Mouse (Mus musculus) thymus, postnatal 36 days (tissue): ENCODE results near the gene Zfp936.
"Not testable (repeated sequence)": the region's sequence is repeated elsewhere in the genome, so short reads cannot be mapped to it uniquely, and the experiment has no call there.

ENCODE experiments used
- DNase-seq, 2 experiments: peaks; one replicate each; pipeline ENCODE4 v3.0.0; 2022; ENCODE audit warnings: mixed read lengths in 2 of 2

The Zfp936 gene

DNA sequence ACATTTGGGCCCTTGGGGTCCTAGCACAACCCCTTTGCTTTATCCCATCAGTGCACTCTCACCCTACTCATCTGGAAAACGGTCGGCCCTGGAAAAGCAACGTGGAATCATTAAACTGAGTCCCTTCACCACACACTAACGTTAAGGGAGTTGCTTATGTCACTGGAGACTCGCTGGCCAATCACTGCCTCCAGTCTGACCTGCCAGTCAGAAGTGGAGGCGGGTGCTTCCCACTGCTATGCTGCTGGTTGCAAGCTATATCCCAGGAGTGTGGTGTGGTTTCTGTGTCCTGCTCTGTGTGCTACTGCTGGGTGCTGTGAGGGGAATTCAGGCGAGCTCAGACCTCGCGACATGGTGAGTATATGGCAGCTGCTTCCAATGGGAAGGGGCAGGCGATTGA lies at the start of gene Zfp936:
Zfp936 (plus strand) TSS at position 301 of the 400 bp plus-strand sequence.
- not testable (repeated sequence) for DNase-seq

DNA sequence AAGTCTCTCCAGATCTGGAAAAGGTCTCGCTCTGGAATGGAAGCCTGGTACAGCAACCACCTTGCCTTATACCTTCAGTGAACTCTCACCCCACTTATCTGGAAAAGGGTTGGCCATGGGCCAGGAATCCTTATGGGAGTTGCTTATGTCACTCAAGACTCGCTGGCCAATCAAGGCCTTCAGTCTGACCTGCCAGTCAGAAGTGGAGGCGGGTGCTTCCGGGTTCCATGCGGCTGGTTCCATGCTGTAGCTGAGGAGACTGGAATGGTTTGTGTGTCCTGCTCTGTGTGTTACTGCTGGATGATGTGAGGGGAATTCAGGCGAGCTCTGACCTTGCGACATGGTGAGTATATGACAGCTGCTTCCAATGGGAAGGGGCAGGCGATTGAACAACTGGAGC lies 36.2 kb upstream of the Zfp936 start:
- no peak for DNase-seq

DNA sequence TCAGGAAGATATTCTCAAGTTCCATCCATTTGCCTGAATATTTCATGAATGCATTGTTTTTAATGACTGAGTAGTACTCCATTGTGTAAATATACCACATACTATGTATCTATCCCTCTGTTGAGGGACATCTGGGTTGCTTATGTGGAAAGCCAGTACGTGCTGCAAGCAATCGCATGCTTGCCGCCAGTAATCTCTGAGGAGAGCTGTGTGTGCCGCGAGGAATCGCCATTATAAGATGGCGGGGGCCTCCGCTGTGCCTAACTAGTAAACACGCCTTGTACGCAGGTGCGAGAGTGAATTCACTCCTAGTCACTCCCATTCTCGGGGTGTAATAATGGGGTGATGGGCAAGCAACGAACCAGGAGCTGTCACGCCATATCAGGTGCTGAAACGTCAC lies 14.7 kb downstream of the Zfp936 start:
- not testable (repeated sequence) for DNase-seq

DNA sequence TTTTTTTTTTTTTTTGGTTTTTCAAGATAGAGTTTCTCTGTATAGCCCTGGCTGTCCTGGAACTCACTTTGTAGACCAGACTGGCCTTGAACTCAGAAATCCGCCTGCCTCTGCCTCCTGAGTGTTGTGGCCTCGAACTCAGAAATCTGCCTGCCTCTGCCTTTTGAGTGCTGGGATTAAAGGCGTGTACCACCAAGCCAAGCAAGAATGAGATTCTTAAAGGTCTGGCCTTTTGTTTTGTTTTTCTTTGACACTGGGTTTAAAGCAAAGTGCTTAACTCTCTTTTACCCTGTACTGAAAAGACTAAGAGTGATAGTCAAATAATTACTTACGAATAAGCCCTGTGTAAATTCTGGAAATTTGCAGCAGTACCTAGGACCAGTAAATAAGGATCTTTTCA lies 50.1 kb downstream of the Zfp936 start:
- not testable (repeated sequence) for DNase-seq

DNA sequence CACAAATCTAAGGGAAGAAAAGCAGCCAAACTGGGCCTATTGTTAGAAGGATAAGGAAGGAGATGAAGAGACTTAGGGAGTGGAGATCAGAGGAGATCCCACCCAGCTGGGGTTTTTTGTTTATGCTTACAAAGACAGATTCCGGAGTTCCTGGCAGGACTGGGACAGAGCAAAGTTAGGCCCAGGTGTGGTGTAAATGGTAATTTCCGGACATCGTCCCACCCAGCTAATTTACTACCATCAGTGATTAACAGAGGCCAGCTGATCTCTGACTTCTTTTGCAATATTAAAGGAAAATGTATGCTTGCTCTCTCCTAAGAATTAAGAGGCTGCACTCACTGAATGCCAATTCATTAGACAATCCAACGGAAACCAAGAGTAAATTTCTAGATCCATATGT lies 53.1 kb downstream of the Zfp936 start:
- not testable (repeated sequence) for DNase-seq

DNA sequence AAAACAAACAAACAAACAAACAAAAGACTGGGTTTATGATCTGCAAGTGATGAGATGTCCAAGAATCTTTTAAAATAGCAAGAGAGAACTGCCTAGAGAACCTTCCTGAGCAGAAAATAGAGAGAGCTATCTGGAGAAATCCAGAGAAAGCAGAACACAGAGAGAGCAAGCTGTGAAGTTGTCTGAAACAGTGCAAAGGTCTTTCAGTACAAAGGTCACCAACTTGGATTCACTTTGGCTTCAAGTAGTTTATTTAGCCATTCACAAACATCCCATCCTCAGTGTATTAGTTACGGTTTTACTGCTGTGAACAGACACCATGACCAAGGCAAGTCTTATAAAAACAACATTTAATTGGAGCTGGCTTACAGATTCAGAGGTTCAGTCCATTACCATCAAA lies 53.8 kb downstream of the Zfp936 start:
- not testable (repeated sequence) for DNase-seq

DNA sequence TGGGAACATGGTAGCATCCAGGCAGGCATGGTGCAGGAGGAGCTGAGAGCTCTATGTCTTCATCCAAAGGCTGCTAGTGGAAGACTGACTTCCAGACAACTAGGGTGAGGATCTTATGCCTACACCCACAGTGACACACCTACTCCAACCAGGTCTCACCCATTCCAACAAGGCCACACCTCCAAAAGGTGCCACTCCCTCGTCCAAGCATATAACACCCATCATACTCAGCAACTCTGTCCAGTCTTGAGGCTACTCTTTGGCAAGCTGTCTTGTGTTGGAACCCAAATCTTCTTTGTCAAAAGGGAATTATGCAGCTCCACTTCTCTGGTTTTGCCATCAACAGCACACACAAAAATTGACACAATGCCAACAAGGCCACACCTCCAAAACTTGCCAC lies 54.2 kb downstream of the Zfp936 start:
- DNase-seq = not testable (repeated sequence)

DNA sequence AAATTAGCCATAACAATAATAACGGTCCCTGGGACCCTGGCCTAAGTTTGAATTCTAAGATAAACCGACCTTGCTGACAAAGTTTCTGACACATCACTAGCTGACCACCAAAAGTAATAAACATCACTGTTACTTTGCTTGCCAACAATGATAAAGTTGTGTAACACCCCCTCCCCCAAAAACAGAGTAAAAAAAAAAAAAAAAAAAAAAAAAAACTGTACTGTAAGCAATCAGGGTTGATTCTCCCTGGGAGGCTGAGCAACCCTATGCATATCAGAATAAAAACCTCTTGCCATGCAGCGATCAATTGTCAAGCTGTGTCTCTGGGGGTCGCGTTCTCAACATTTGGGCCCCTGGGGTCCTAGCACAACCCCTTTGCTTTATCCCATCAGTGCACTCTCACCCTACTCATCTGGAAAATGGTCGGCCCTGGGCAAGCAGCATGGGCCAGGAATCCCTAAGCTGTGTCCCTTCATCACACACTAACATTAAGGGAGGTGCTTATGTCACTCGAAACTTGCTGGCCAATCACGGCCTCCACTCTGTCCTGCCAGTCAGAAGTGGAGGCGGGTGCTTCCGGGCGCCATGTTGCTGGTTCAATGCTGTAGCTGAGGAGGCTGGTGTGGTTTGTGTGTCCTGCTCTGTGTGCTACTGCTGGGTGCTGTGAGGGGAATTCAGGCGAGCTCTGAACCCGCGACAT lies 63.1 kb downstream of the Zfp936 start:
- no peak for DNase-seq

DNA sequence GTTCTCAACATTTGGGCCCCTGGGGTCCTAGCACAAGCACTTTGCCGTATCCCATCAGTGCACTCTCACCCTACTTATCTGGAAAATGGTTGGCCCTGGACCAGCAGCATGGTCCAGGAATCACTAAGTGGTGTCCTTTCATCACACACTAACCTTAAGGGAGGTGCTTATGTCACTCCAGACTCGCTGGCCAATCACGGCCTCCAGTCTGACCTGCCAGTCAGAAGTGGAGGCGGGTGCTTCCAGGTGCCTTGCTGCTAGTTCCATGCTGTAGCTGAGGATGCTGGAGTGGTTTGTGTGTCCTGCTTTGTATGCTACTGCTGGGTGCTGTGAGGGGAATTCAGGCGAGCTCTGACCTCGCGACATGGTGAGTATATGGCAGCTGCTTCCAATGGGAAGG lies 99.8 kb downstream of the Zfp936 start:
- not testable (repeated sequence) for DNase-seq
